Mouse (Mus musculus): ENCODE results near the gene Shc3. TPM values are rescaled to one million over a fixed set of nuclear protein-coding genes. Genes with fewer than 3 reads are reported as not detected.

Gene Shc3
- total RNA-seq (2023): not detected

GRCm38 (mm10) chr13:51568911-51569684 is at the start of gene Shc3:
TSS of gene Shc3 (minus strand) at chr13:51569419.

GRCm38 (mm10) chr13:51408519-51409001 is 160.7 kb downstream of the Shc3 start, which contains the start of gene S1pr3:
TSS of gene S1pr3 (plus strand) at chr13:51408639.

Other genes with a start within 250 kb of the Shc3 start
- gene S1pr3, start 160.8 kb downstream of the Shc3 start, total RNA-seq (2023): 1 to 10 TPM; 2.3 to 2.7 TPM
- 100 to 1,000 TPM; 101 TPM for gene Cks2, start 75.8 kb upstream of the Shc3 start, total RNA-seq (2023)
- gene Secisbp2, start 82.3 kb upstream of the Shc3 start, total RNA-seq (2023): 10 to 100 TPM; 25.0 to 26.8 TPM
- 100 to 1,000 TPM; 129 to 134 TPM for gene Sema4d, start 224.3 kb upstream of the Shc3 start, total RNA-seq (2023)

Measured in neutrophil, adult 83 days (primary cell).